Comparison of ENCODE assay signal across 22 mouse cellular contexts in genomic region chr8:111142521-111142920, GRCm38 (mm10). TPM values are rescaled to one million over a fixed set of nuclear protein-coding genes. Genes with fewer than 3 reads are reported as not detected.
"Had no signal": no experiment of that assay in that cellular context is flagged by ENCODE, and none has a peak within 500 bp of the region (broad histone marks: within the 10 kb centered on the region; RNA-seq: fewer than 3 reads in every experiment).

No protein-coding gene starts in this region.

- H3K36me3 ChIP-seq: stomach, embryonic 15.5 days had no signal

- H3K4me3 ChIP-seq: neural tube, embryonic 13.5 days; neural tube, embryonic 15.5 days; stomach, embryonic 15.5 days had no signal

- DNase-seq: retina, postnatal 1 day; right cerebral cortex, adult 18-20 months; right cerebral cortex, postnatal 14 days; right cerebral cortex, postnatal 25 days; right cerebral cortex, postnatal 4 days; spleen, adult 18-20 months; thymus, adult 18-20 months; thymus, adult 2 months; thymus, postnatal 14 days; thymus, postnatal 25 days; thymus, postnatal 36 days; thymus, postnatal 4 days had no signal

- H3K27me3 ChIP-seq: neural tube, embryonic 13.5 days; neural tube, embryonic 15.5 days; stomach, embryonic 15.5 days had no signal

- H3K27ac ChIP-seq: neural tube, embryonic 13.5 days; neural tube, embryonic 15.5 days; stomach, embryonic 15.5 days; stomach, postnatal 0 days had no signal

RNA-seq across cellular contexts. Expression of gene Clec18a, which starts 50.3 kb away (rescaled TPM):
- polyA plus RNA-seq: small intestine, adult 2 months; spleen, adult 2 months; stomach, embryonic 14.5 days; stomach, embryonic 15.5 days; stomach, embryonic 16.5 days; stomach, postnatal 0 days; thymus, postnatal 0 days; urinary bladder, adult 2 months had no signal
